Mouse (Mus musculus): Measurements from ENCODE around the gene Them7.

DNA sequence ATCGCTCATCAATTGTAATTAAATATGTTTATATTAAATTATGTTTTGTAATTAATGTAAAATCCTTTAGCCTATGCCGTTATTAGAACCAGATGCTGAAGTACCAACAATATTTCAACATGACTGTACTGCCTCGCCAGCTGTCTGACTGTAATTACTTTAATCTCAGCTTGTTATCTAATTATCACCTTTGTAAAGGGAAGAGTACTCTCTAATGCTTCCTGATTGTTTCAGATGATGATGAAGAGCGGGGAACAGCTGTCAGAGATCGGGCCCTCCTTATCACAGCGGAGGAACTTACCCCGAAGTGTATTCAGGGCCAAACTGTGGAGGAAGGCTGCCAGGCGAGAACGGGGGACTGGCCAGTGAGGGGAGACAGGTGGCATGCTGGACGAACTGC, 77.4 kb downstream of the Them7 start:
- no peak for TF ChIP-seq CTCF (IDR thresholded peaks at IDR 0.05; ENCODE audit: low read depth, low read length)
- TF ChIP-seq GATA1 (IDR thresholded peaks at IDR 0.05; ENCODE audit: borderline replicate concordance, low read length), result no peak
- TF ChIP-seq TAL1 (conservative IDR thresholded peaks at IDR 0.05; ENCODE audit: low read depth, low read length), result no peak
- TF ChIP-seq GATA2 (IDR thresholded peaks at IDR 0.05; ENCODE audit: borderline replicate concordance, low read depth, low read length), result no peak
- no peak for TF ChIP-seq POLR2AphosphoS5 (IDR thresholded peaks at IDR 0.05; ENCODE audit: insufficient replicate concordance, low read depth, low read length)
